Mouse (Mus musculus) MEL (cell line): ENCODE results near the gene Ehmt2. TPM values are rescaled to one million over a fixed set of nuclear protein-coding genes. Genes with fewer than 3 reads are reported as not detected.

Experiments
- DNase-seq: peaks from one replicate; pipeline ENCODE4 v3.0.0; 2011; ENCODE audit warnings: low read depth, low spot score
- H3K27ac ChIP-seq: 2 replicates; pipeline ENCODE4 v1.5.1; 2012; ENCODE audit warnings: low read depth, mild to moderate bottlenecking, control low read depth, low read length, moderate library complexity; ENCODE audit not compliant: control insufficient read depth
- H3K27me3 ChIP-seq, 2 experiments: fragments of 150-350 bp in 1 of 2; sonication (generic) in 1 of 2; 2 replicates each; pipeline ENCODE4 v1.6.1; 2012; ENCODE audit warnings: low read length in 2 of 2, mild to moderate bottlenecking in 2 of 2, improper control_type of control experiment in 1 of 2, moderate library complexity in 1 of 2; ENCODE audit not compliant: insufficient read depth in 2 of 2, control insufficient read depth in 1 of 2
- H3K36me3 ChIP-seq, 2 experiments: 2 replicates each; pipeline ENCODE4 v1.6.1; 2012 to 2014; ENCODE audit warnings: low read length in 2 of 2, improper control_type of control experiment in 1 of 2, inconsistent platforms in 1 of 2, mild to moderate bottlenecking in 1 of 2; ENCODE audit not compliant: insufficient read depth in 2 of 2, control insufficient read depth in 1 of 2
- H3K4me1 ChIP-seq, 2 experiments: fragments of 150-350 bp in 1 of 2; sonication (generic) in 1 of 2; 2 replicates each; pipeline ENCODE4 v1.6.1; 2012; ENCODE audit warnings: low read length in 2 of 2, improper control_type of control experiment in 1 of 2, mild to moderate bottlenecking in 1 of 2; ENCODE audit not compliant: insufficient read depth in 2 of 2, control insufficient read depth in 1 of 2
- H3K4me3 ChIP-seq, 2 experiments: fragments of 150-350 bp in 1 of 2; sonication (generic) in 1 of 2; 2 replicates each; pipeline ENCODE4 v1.5.1; 2012; ENCODE audit warnings: low read depth in 2 of 2, low read length in 2 of 2, mild to moderate bottlenecking in 2 of 2, moderate library complexity in 2 of 2, control low read depth in 1 of 2, improper control_type of control experiment in 1 of 2; ENCODE audit not compliant: control insufficient read depth in 1 of 2, insufficient read depth in 1 of 2
- H3K79me2 ChIP-seq: 2 replicates; pipeline ENCODE4 v1.6.1; 2012; ENCODE audit warnings: mild to moderate bottlenecking, low read length, moderate library complexity; ENCODE audit not compliant: control insufficient read depth, poor library complexity, insufficient read depth
- H3K9ac ChIP-seq: 2 replicates; pipeline ENCODE4 v1.6.1; 2012; ENCODE audit warnings: low read depth, mild to moderate bottlenecking, control low read depth, low read length, moderate library complexity; ENCODE audit not compliant: control insufficient read depth, poor library complexity, severe bottlenecking
- H3K9me3 ChIP-seq: fragments of 150-350 bp; sonication (generic); replicated peaks from 2 replicates; pipeline ENCODE4 v1.6.1; 2012; ENCODE audit warnings: mild to moderate bottlenecking, low read length, improper control_type of control experiment, moderate library complexity; ENCODE audit not compliant: insufficient read depth
- BHLHE40 ChIP-seq: IDR thresholded peaks from 2 replicates; pipeline ENCODE4 v1.6.1; 2012; ENCODE audit warnings: low read depth, mild to moderate bottlenecking, inconsistent platforms, low read length, improper control_type of control experiment, borderline replicate concordance
- CHD2 ChIP-seq: IDR thresholded peaks from 2 replicates; pipeline ENCODE4 v1.6.1; 2011; ENCODE audit warnings: low read length, improper control_type of control experiment
- ELF1 ChIP-seq: IDR thresholded peaks from 2 replicates; pipeline ENCODE4 v1.6.1; 2014; ENCODE audit warnings: low read depth, mild to moderate bottlenecking, inconsistent platforms, low read length, improper control_type of control experiment, moderate library complexity
- HCFC1 ChIP-seq: IDR thresholded peaks from 2 replicates; pipeline ENCODE4 v1.6.1; 2012; ENCODE audit warnings: low read depth, mild to moderate bottlenecking, inconsistent platforms, low read length, improper control_type of control experiment, moderate library complexity
- JUND ChIP-seq: IDR thresholded peaks from 2 replicates; pipeline ENCODE4 v1.6.1; 2011; ENCODE audit warnings: low read depth, mild to moderate bottlenecking, improper control_type of control experiment, low read length
- MAX ChIP-seq: IDR thresholded peaks from 2 replicates; pipeline ENCODE4 v1.6.1; 2011; ENCODE audit warnings: low read length, improper control_type of control experiment
- MXI1 ChIP-seq: IDR thresholded peaks from 2 replicates; pipeline ENCODE4 v1.6.1; 2011; ENCODE audit warnings: mild to moderate bottlenecking, low read depth, low read length, improper control_type of control experiment
- NELFE ChIP-seq: IDR thresholded peaks from 2 replicates; pipeline ENCODE4 v1.6.1; 2011; ENCODE audit warnings: low read depth, low read length, improper control_type of control experiment
- POLR2A ChIP-seq, 2 experiments: IDR thresholded peaks; 2 replicates each; pipeline ENCODE4 v1.6.1; 2011 to 2012; ENCODE audit warnings: low read length in 2 of 2, mild to moderate bottlenecking in 2 of 2, control low read depth in 1 of 2, improper control_type of control experiment in 1 of 2, low read depth in 1 of 2, moderate library complexity in 1 of 2; ENCODE audit not compliant: control insufficient read depth in 1 of 2, insufficient read depth in 1 of 2, poor library complexity in 1 of 2
- POLR2AphosphoS5 ChIP-seq: IDR thresholded peaks from 2 replicates; pipeline ENCODE4 v1.6.1; 2012; ENCODE audit warnings: low read depth, borderline replicate concordance, mild to moderate bottlenecking, inconsistent platforms, low read length, moderate library complexity, mixed read lengths
- RAD21 ChIP-seq: IDR thresholded peaks from 2 replicates; pipeline ENCODE4 v1.6.1; 2011; ENCODE audit warnings: mild to moderate bottlenecking, low read depth, low read length, improper control_type of control experiment
- SIN3A ChIP-seq: IDR thresholded peaks from 2 replicates; pipeline ENCODE4 v1.6.1; 2012; ENCODE audit warnings: low read length, improper control_type of control experiment, inconsistent platforms
- SMC3 ChIP-seq: IDR thresholded peaks from 2 replicates; pipeline ENCODE4 v1.6.1; 2011; ENCODE audit warnings: low read depth, low read length, improper control_type of control experiment
- TAL1 ChIP-seq: IDR thresholded peaks from 2 replicates; pipeline ENCODE4 v1.6.1; 2012; ENCODE audit warnings: mild to moderate bottlenecking, inconsistent platforms, low read length, moderate library complexity, mixed read lengths
- USF2 ChIP-seq, 2 experiments: IDR thresholded peaks; 2 replicates each; pipeline ENCODE4 v1.6.1; 2011 to 2012; ENCODE audit warnings: improper control_type of control experiment in 2 of 2, low read length in 2 of 2, borderline replicate concordance in 1 of 2, inconsistent platforms in 1 of 2, low read depth in 1 of 2, mild to moderate bottlenecking in 1 of 2; ENCODE audit not compliant: insufficient read depth in 1 of 2
- ZKSCAN1 ChIP-seq: IDR thresholded peaks from 2 replicates; pipeline ENCODE4 v1.6.1; 2012; ENCODE audit warnings: low read depth, mild to moderate bottlenecking, inconsistent platforms, low read length, improper control_type of control experiment, moderate library complexity
- ZMIZ1 ChIP-seq: IDR thresholded peaks from 2 replicates; pipeline ENCODE4 v1.6.1; 2012; ENCODE audit warnings: low read depth, mild to moderate bottlenecking, inconsistent platforms, low read length, improper control_type of control experiment, moderate library complexity
- polyA plus RNA-seq, 2 experiments: library from polyadenylated mRNA; stranded (reverse) in 1 of 2; unstranded in 1 of 2; fragments of >175 nt in 1 of 2; fragments of >200 nt in 1 of 2; gene quantifications; 2 replicates each; pipeline versions ENCODE4 v1.2.1 to v1.2.4; 2012; ENCODE audit warnings: low replicate concordance in 2 of 2, low read depth in 1 of 2; ENCODE audit not compliant: insufficient read length in 2 of 2, insufficient read depth in 1 of 2, missing spikeins in 1 of 2
- total RNA-seq: library from RNA; depleted of rRNA; stranded (reverse); fragments of 300-350 nt; gene quantifications from 2 replicates; pipeline ENCODE4 v1.2.3, GENCODE M21; 2012

Ehmt2 gene
- total and polyA plus RNA-seq, 3 experiments: 66.6 to 113 TPM; not detected in 1

GRCm38 (mm10) chr17:34884704-34885103 lies 13.6 kb upstream of the Ehmt2 start:
- no peaks in the 10 kb centered on the region for H3K27me3 ChIP-seq
- no peak overlapping the region for H3K4me3 ChIP-seq
- no peak overlapping the region for H3K9ac ChIP-seq
- no peak for DNase-seq
- TF ChIP-seq SMC3: no peak
- TF ChIP-seq MXI1: no peak
- no peak for TF ChIP-seq USF2 (IDR thresholded peaks at IDR 0.05; ENCODE audit: borderline replicate concordance in 1 of 2, insufficient read depth in 1 of 2, low read depth in 1 of 2, low read length in 2 of 2)
- no peak for TF ChIP-seq ELF1
- TF ChIP-seq POLR2AphosphoS5: no peak
- no peak for TF ChIP-seq JUND
- no peak for TF ChIP-seq POLR2A (IDR thresholded peaks at IDR 0.05; ENCODE audit: control insufficient read depth in 1 of 2, insufficient read depth in 1 of 2, low read depth in 1 of 2, low read length in 2 of 2, poor library complexity in 1 of 2)
- no peak for TF ChIP-seq SIN3A
- TF ChIP-seq, all 39 proteins: peak for 0
- no peaks in the 10 kb centered on the region for H3K4me1 ChIP-seq
- H3K79me2 ChIP-seq: no peaks in the 10 kb centered on the region
- H3K9me3 ChIP-seq: no peaks in the 10 kb centered on the region
- no peaks in the 10 kb centered on the region for H3K36me3 ChIP-seq
- no peak overlapping the region for H3K27ac ChIP-seq

- no peak overlapping the region for H3K4me3 ChIP-seq
- no peak overlapping the region for H3K27ac ChIP-seq
- H3K9ac ChIP-seq: no peak overlapping the region
- no peak for DNase-seq
- H3K36me3 ChIP-seq: no peaks in the 10 kb centered on the region
- H3K4me1 ChIP-seq: no peaks in the 10 kb centered on the region
- TF ChIP-seq HCFC1 (no peak), BHLHE40 (no peak), RAD21 (no peak), TAL1 (no peak), MAX (no peak), ZKSCAN1 (no peak)
- H3K79me2 ChIP-seq: no peaks in the 10 kb centered on the region
- H3K9me3 ChIP-seq: no peaks in the 10 kb centered on the region
- no peaks in the 10 kb centered on the region for H3K27me3 ChIP-seq
These were observed 12.7 kb upstream of the Ehmt2 start for GRCm38 (mm10) chr17:34885615-34886014.

GRCm38 (mm10) chr17:34887942-34888341 lies 10.3 kb upstream of the Ehmt2 start:
- H3K36me3 ChIP-seq: no peaks in the 10 kb centered on the region
- TF ChIP-seq NELFE (no peak), HCFC1 (no peak), MAX (no peak), ZMIZ1 (no peak), CHD2 (no peak)
- H3K4me3 ChIP-seq: no peak overlapping the region
- no peak for DNase-seq
- H3K9me3 ChIP-seq: no peaks in the 10 kb centered on the region
- H3K4me1 ChIP-seq: no peaks in the 10 kb centered on the region
- H3K27ac ChIP-seq: no peak overlapping the region
- no peaks in the 10 kb centered on the region for H3K27me3 ChIP-seq
- no peak overlapping the region for H3K9ac ChIP-seq
- no peaks in the 10 kb centered on the region for H3K79me2 ChIP-seq
